ENCODE assay signal across 23 mouse cellular contexts in genomic region chr17:45834518-45835071, GRCm38 (mm10).
DNase-seq lines count a peak whose midpoint lies in the region; ATAC-seq lines count a peak whose summit lies in the region.
"Had no signal": no experiment of that assay in that cellular context is flagged by ENCODE, and none has a peak within 500 bp of the region (broad histone marks: within the 10 kb centered on the region; RNA-seq: fewer than 3 reads in every experiment).

No protein-coding gene starts in this region.

- no peak for ATAC-seq in forebrain, embryonic 14.5 days
- no peak for ATAC-seq in forebrain, embryonic 15.5 days (replicated peaks)
- ATAC-seq in midbrain, embryonic 13.5 days: 0 out of 2 replicates have a peak, but pooled peaks have one; percentile 53
- ATAC-seq in midbrain, embryonic 11.5 days (ENCODE audit: low FRiP score): no peak
- ATAC-seq: CD4-positive, CD25-positive, alpha-beta regulatory T cell, adult 4 months; intestine, embryonic 16.5 days; liver, embryonic 12.5 days; Patski had no signal

- no peak overlapping the region for H3K4me2 ChIP-seq in forebrain, embryonic 14.5 days (ENCODE audit: low read length)
- H3K4me2 ChIP-seq in forebrain, embryonic 15.5 days (replicated peaks): no peak overlapping the region
- H3K4me2 ChIP-seq in midbrain, embryonic 13.5 days (replicated peaks): no peak overlapping the region
- H3K4me2 ChIP-seq in midbrain, embryonic 11.5 days: no peak overlapping the region
- H3K4me2 ChIP-seq: heart, embryonic 11.5 days; liver, embryonic 12.5 days had no signal

- H3K9me3 ChIP-seq in forebrain, embryonic 14.5 days (replicated peaks; ENCODE audit: control insufficient read depth, low read length): 0 out of 2 replicates have a peak, but pooled peaks cover 3% of the 10 kb centered on the region
- peaks cover 8% of the 10 kb centered on the region; the same call in 1 of the 2 replicates for H3K9me3 ChIP-seq in forebrain, embryonic 15.5 days
- H3K9me3 ChIP-seq in midbrain, embryonic 13.5 days: no peaks in the 10 kb centered on the region; the same call in 1 of the 2 replicates
- peaks cover 7% of the 10 kb centered on the region; the same call in 1 of the 2 replicates for H3K9me3 ChIP-seq in midbrain, embryonic 11.5 days (ENCODE audit: control insufficient read depth, low read length)

- no peaks in the 10 kb centered on the region for H3K27me3 ChIP-seq in forebrain, embryonic 14.5 days (replicated peaks; ENCODE audit: control insufficient read depth, insufficient read depth, low read length)
- no peaks in the 10 kb centered on the region for H3K27me3 ChIP-seq in forebrain, embryonic 15.5 days
- no peaks in the 10 kb centered on the region for H3K27me3 ChIP-seq in midbrain, embryonic 13.5 days
- no peaks in the 10 kb centered on the region for H3K27me3 ChIP-seq in midbrain, embryonic 11.5 days (ENCODE audit: control insufficient read depth, insufficient read depth, low read length)
- H3K27me3 ChIP-seq: liver, embryonic 12.5 days; Patski had no signal

- H3K27ac ChIP-seq in forebrain, embryonic 14.5 days (ENCODE audit: low read depth, low read length): no peak overlapping the region
- H3K27ac ChIP-seq in forebrain, embryonic 15.5 days (replicated peaks): no peak overlapping the region
- H3K27ac ChIP-seq in midbrain, embryonic 13.5 days: no peak overlapping the region
- H3K27ac ChIP-seq in midbrain, embryonic 11.5 days (ENCODE audit: low read depth, low read length): no peak overlapping the region
- H3K27ac ChIP-seq: forebrain, embryonic 10.5 days; liver, embryonic 12.5 days had no signal

- intact Hi-C loops in left cerebral cortex, postnatal 4 days (cut with DNase I): no loop called here

- no peak overlapping the region for H3K9ac ChIP-seq in forebrain, embryonic 14.5 days (ENCODE audit: low read length)
- no peak overlapping the region for H3K9ac ChIP-seq in forebrain, embryonic 15.5 days (replicated peaks)
- no peak overlapping the region for H3K9ac ChIP-seq in midbrain, embryonic 13.5 days (replicated peaks)
- no peak overlapping the region for H3K9ac ChIP-seq in midbrain, embryonic 11.5 days (ENCODE audit: low read length)
- H3K9ac ChIP-seq: liver, embryonic 12.5 days had no signal

- no peak overlapping the region for H3K4me3 ChIP-seq in forebrain, embryonic 14.5 days (ENCODE audit: low read depth, low read length)
- no peak overlapping the region for H3K4me3 ChIP-seq in forebrain, embryonic 15.5 days
- no peak overlapping the region for H3K4me3 ChIP-seq in midbrain, embryonic 13.5 days (replicated peaks)
- no peak overlapping the region for H3K4me3 ChIP-seq in midbrain, embryonic 11.5 days (ENCODE audit: low read depth, low read length)
- H3K4me3 ChIP-seq: forebrain, embryonic 10.5 days; liver, embryonic 12.5 days; megakaryocyte, embryonic 14.5 days had no signal

- WGBS in forebrain, embryonic 14.5 days: 57% methylated on average over 10 of the region's 10 CpGs
- WGBS in forebrain, embryonic 15.5 days: 45% methylated on average over 10 of the region's 10 CpGs
- 65% methylated on average over 10 of the region's 10 CpGs for WGBS in midbrain, embryonic 13.5 days
- WGBS in midbrain, embryonic 11.5 days: 85% methylated on average over 10 of the region's 10 CpGs

- no peaks in the 10 kb centered on the region for H3K36me3 ChIP-seq in forebrain, embryonic 14.5 days (ENCODE audit: control insufficient read depth, insufficient read depth, low read length)
- no peaks in the 10 kb centered on the region for H3K36me3 ChIP-seq in forebrain, embryonic 15.5 days
- no peaks in the 10 kb centered on the region for H3K36me3 ChIP-seq in midbrain, embryonic 13.5 days
- H3K36me3 ChIP-seq in midbrain, embryonic 11.5 days (ENCODE audit: control insufficient read depth, insufficient read depth, low read length): no peaks in the 10 kb centered on the region
- H3K36me3 ChIP-seq: forebrain, embryonic 10.5 days; liver, embryonic 12.5 days had no signal

- no peaks in the 10 kb centered on the region for H3K4me1 ChIP-seq in forebrain, embryonic 14.5 days (ENCODE audit: control insufficient read depth, insufficient read depth, low read length)
- H3K4me1 ChIP-seq in forebrain, embryonic 15.5 days: no peaks in the 10 kb centered on the region
- peaks cover 5% of the 10 kb centered on the region; the same call in 1 of the 2 replicates for H3K4me1 ChIP-seq in midbrain, embryonic 13.5 days (replicated peaks)
- H3K4me1 ChIP-seq in midbrain, embryonic 11.5 days (ENCODE audit: control insufficient read depth, insufficient read depth, low read length): no peaks in the 10 kb centered on the region
- H3K4me1 ChIP-seq: forebrain, embryonic 10.5 days; liver, embryonic 12.5 days; megakaryocyte, embryonic 14.5 days had no signal

- peak; percentile 55 for DNase-seq in forebrain, embryonic 14.5 days (ENCODE audit: low spot score)
- peak; percentile 31 for DNase-seq in left cerebral cortex, postnatal 4 days
- no peak for DNase-seq in left cerebral cortex, adult 8-10 months (ENCODE audit: low spot score in 2 of 2)
- DNase-seq in midbrain, embryonic 11.5 days (ENCODE audit: low spot score, missing footprints): no peak
- peak; percentile 24 for DNase-seq in brain, adult 2 months (ENCODE audit: low read depth, low spot score)
- no peak for DNase-seq in frontal cortex, postnatal 14 days (ENCODE audit: low spot score in 2 of 2)
- DNase-seq: cerebellum, adult 2 months; cerebellum, postnatal 36 days; embryo, embryonic 11 days; gastrocnemius, postnatal 10 days; kidney, adult 9 months; kidney, postnatal 14 days; lung, adult 18-20 months; right cerebral cortex, postnatal 14 days had no signal

Comparison
In these comparisons a context has a peak if more than half of its experiments do, and no peak if none do; other contexts are left out.
1. DNase-seq: peak in forebrain, embryonic 14.5 days (single experiment), left cerebral cortex, postnatal 4 days (single experiment) and brain, adult 2 months (single experiment); none in left cerebral cortex, adult 8-10 months (0 of 2), midbrain, embryonic 11.5 days (single experiment) and frontal cortex, postnatal 14 days (0 of 2).